Mouse (Mus musculus): ENCODE measurements at regions not wholly inside any gene's neighbourhood (a gene's known extent, or its start where the extent isn't known, plus 50 kb on each side); places are given as distances from the start of the nearest gene placed in this dataset.

GRCm38 (mm10) chr1:51629848-51630247, 151.6 kb upstream of the Nabp1 start:
- TF ChIP-seq CTCF (IDR thresholded peaks at IDR 0.05; ENCODE audit: low read depth, low read length) (no peak), POLR2A (IDR thresholded peaks at IDR 0.05; ENCODE audit: insufficient read depth, low read length) (no peak), EP300 (IDR thresholded peaks at IDR 0.05; ENCODE audit: insufficient read depth, low read depth, low read length) (no peak)

Measured in ES-Bruce4 (cell line).